Mouse (Mus musculus) lung, adult 18-20 months (tissue): ENCODE results near the gene Shisal1.

Experiments used
- DNase-seq, 2 experiments: peaks; one replicate each; pipeline ENCODE4 v3.0.0; 2022; ENCODE audit warnings: mixed read lengths in 2 of 2

Shisal1 gene

DNA sequence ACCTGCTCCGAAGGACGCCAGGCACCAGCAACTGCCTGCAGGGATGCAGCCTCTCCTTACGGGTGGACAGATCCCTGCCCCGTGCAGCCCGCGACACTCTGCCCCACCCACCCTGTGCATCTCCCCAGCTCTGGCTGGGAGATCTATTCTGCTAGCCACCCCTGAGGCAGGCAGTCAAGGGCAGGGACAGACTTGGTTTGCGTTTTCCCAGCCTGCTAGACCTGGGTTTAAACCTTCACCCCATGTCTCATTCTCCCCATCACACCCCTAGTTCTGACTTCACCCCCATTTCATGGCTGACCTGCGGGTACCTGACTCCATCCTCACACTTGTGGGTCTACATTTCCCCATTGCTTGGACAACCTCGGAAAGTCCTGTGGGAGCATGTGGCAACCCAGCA lies at the start of gene Shisal1:
TSS of gene Shisal1 (minus strand) at position 101 of the 400 bp plus-strand sequence.
- no peak for DNase-seq

DNA sequence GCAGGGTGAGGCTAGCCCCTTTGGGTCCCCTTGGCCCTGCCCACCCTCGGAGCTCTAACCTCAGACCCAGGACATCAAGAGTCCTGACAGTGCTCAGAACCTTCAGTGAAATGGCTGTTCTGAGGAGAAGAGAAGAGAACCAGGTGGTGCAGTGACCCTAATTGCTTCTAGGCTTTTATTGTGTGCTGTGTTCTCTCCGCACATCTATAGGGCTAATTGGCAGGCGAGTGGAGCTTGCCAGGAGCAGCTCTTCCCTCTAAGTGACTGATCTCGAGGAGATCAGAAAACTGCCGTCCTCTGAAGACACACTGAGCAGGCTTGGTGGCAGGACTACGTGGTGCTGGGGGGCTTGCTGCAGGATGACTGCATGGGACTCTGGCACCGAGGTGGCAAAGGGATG lies 43.6 kb upstream of the Shisal1 start:
- no peak for DNase-seq

DNA sequence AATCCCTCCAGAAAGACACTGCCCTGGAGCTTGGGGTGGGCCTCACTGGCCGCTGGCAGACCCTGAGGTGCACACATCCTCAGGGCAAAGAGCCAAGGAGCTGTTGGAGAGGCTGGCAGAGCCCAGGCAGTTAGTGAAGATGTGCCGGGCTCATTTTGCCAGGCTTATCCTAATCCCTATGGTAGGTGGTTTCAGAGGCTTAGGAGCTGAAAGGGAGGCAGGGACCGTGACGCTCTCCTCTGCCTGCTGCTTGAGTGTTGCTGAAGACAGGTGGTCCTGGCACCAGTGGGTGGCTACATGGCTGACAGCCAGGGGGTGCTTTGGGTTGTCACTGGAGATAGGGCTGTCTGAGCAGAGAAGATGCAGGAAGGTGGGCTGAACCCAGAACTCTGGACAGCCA lies 37.4 kb upstream of the Shisal1 start:
- DNase-seq = no peak

DNA sequence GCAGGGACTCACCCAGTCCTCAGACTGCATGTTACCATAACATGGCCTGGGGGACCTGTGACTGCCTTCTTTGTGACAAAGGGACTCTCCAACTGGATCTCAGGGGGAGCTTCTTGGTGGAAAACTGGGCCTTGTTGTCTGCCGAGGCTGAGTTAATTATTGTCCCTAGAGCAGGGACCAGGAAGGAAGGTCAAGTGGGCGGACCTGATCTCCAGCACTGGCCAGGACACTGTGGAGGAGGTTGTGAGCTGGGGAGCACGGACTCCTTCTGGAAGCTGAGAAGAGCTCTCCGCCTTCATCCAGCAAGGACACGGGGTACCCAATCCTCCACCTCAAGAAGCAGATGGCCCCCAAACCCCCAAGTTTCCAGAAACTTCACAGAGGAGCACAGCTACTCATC lies 36.7 kb upstream of the Shisal1 start:
- no peak for DNase-seq

DNA sequence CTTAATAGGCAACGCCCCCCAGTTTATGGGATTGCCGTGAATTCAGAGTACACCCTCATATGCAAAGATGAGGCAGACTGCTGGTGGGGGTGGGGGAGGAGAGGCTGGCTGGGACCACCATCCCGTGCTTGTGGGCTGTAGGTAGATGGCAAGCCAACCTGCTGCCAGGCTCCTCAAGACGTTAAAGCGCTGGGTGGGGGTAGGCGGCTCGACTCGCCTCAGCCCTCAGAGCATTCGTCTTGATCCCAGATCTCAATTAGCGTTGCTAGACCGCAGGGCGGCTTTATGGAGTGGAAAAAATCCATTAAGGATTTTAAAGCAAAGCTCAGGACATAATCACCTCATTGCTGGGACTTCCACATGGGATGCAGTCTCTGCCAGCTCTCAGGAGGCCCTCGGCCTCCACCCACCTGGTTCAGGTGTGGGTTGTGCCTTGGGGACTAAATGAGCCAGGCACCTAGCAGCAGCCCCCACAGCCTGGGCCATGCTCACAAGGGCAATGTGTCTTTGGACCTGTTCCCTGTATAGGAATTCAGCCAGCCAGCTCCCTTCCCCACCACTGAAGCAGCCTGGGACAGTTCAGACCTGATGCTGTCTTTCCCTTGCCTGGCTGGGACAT lies 34.5 kb upstream of the Shisal1 start:
- no peak for DNase-seq

DNA sequence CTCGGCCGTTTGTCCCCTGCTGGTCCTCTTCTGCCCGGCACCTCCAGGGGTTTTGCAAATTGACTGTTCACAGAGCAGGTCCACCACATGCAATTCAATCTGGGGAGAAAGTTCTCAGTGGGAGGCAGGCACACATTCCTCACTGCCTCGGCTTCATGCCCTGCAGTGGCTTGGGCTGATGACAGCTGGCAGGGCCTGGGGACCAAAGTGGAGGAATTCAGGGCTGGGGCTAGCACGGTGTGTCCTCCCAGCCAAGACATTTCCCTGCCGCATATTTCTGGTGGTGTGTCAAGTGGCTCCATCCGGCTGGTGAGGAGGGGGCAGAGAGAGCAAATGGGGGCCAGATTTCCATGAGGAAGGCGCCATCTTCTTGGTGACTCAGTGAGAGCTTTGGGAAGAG lies 22.5 kb upstream of the Shisal1 start:
- DNase-seq = peak in 1 of 2 experiments; percentile 10

DNA sequence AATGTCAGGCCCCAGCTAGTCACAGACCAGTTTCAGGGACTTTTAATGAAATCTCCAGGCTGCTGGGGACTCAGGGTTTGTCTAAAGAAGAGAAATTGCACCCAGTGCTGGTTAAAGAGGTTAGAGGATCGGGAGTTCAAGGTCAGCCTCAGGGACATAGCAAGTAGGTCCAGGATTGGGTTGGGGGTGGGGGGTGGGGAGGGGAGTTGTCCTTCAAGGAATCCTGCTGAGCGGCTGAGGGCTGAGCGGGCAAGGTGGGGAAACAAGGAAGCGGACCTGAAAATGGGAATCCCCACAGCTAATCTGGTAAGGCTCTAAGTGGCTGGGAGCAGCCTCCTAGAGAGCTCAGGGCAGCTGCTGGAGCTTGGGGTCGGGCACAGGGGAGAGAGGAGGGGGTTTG lies 20.9 kb upstream of the Shisal1 start:
- no peak for DNase-seq

DNA sequence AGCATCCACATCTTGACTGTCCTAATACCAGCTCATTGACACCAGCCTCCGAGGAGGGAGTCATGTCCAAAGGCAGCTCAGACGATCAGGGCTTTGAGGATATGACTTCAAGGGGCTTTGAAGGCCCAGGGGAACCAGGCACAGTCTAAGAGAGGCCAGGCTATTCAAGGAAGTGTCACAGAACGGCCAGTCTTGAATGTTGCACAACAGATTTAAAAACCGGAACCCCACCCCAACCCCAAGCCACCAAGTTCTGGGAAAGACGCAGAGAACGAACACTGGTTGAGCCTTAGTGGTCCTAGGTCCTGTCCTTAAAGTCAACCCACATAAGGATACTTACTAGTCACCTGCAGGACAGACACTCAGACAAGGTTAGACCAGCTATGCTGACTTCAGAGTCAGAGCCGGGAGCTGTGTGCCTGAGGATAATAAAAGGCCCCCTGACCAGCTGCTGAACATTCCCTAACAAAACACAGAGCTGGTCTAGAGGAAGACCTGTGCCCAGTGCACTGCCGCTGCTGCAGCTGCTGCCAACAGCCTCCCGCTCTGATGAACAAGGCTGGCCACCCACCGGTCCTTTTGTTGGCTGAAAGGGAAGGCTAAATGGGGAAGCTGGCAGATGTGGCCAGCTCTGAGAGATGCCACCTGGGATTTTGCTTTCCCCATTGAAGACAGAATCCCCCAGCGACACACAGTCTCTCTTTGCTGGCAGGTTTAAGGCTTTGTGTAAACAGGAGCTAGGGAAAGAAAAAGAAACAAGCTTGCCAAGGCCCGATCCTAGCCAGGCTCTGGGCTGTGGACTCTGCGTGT lies 19.8 kb upstream of the Shisal1 start:
- DNase-seq = peak; percentile 31 to 42

DNA sequence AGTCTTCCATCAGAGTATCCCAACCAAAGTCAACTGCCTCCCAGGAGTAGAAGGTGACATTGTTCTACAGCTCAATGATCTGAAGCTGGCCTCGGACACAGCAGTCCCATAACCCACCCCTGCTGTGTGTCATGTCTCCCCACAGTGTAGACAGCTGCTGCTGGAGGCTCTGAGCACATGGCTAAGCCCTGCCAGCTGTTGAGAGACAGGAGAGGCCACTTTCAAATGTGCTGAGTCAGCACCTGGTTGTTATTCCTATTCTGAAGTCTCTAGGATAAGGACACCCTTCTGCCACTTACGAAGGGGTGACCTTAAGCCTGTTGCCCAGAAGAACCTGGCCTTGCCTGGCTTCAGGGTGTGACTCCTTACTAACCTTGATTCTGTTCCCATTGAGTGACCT lies 14.5 kb upstream of the Shisal1 start:
- DNase-seq = no peak

DNA sequence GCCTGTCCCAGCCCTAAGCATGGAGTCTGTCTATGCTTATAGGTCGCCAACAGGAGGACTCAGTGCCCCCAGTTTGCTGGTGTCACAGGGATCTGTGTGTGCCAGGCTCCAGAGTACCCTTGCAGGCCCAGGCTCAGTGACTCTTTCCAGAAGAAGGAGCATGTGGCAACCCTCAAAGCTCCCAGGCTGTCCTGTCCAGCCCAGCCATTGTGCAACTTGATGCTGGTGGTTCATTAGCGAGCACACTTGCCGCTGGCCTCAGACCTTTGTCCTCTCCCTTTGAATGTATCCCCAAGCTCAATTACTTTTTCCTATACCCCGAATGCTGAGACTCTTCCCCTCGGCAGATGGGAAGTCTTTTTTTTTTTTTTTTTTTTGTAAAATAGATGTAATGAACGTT lies 12.1 kb upstream of the Shisal1 start:
- no peak for DNase-seq

DNA sequence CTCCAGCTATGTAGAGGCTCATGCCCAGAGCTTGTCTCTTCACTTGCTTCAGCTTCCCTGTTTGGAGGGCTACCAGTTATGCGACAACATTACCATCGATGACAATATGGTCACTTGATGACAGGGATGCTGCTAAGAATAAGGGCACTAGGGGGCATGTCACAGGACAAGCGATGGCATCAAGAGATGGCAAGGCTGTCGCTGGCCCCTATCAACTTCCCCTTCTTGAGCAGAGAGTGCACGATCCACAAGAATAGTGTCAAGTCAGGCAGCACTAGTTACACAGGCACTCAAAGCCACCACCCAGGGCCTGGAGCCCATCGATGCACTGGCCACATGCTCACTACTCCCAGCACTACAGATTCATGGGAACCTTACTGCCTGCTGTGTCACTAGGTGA lies 8.4 kb upstream of the Shisal1 start:
- no peak for DNase-seq

DNA sequence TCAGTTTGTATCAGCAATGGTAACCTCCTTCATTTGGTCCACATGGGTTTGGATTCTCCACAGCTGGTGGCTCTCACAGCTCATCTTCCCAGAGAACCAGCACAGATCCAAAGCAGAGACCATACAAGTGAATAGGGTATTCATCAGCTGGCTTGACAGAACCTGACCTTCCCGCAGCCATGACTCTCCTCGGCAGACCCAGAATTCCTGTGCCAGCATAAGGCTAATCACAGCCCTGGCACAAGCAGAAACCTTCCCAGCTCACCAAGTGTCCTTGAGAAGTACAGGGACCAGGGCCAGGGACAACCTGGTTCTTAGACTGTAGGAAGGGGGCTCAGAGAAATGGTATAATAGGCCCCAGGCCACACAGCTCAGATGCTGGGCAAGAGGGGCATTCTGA lies 6.2 kb upstream of the Shisal1 start:
- DNase-seq = no peak

DNA sequence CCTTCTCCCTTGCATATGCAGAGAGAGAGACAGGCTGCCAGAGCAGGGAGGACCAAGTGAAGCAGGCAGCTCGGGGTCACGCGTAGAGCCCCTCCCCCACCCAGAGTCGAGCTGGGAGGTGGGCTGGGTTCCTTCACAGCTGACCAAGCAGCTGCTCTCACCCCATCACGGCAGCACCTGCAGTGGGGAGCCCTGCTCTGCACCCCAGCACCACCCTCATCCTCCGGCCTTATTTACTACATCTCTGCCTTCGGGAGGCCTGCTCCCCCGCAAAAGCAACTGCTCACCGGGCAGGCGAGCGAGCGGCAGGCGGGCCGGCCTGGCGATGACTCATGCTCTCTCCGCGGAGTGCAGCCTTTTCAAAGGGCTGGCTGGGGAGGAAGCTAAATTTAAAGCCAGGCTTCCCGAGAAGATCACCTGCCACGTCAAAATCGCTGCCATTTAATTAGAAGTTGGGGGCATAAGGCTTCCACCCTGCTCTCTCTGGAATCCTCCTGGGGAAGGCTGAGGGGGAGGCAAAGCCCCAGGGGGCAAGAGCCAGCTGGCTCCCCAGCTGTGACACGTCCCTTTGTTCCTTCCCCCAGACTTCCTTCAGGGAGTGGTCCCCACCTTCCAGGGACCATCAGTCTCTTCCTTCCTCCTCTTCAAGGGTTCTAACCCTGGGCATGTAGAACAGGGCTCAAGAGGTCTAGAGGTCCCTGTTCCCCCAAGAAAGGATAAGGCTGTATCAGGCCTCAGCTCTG lies 3.7 kb upstream of the Shisal1 start:
- DNase-seq = peak; percentile 22 to 34

DNA sequence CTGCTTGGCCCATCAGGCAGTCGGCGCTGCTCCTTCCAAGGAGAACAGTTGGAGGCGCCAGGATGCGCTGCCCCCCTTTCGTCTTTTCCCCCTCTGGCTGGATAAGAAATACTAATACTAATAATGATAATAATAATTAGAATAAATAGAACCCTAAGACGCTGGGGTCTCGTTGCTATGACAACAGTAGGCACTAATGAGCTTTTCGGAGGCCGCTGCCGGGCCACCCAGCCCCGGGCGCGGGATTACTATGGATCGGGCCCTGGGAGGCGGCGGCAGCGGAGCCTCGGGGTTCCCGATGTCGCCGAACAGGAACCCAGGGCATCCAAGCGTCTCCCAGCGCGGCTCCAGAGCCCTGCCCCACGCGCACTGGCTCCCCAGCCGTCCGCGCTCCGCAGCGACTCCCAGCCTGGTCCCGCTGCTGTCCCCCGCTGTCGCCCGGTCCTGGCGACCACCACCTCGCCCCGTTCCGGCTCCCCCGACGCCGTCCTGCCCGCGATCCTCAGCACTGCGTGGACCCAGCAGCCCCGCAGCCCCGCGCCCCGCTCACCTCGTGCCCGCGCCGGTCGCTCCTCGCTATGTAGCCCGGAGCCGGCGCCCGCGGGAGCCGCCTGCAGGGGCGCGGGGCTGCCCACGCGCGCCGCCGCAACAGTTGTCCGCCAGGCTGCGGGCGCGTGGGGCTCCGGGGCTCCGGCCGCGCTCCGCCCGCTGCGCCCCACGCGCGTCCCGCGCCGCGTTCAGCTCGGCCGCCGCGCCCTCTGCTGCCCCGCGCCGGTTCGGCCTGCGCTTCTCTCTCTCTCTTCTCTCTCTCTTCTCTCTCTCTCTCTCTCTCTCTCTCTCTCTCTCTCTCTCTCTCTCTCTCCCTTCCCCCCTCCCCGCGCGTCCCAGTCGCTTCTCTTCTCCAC lies 833 bp downstream of the Shisal1 start:
- no peak for DNase-seq

DNA sequence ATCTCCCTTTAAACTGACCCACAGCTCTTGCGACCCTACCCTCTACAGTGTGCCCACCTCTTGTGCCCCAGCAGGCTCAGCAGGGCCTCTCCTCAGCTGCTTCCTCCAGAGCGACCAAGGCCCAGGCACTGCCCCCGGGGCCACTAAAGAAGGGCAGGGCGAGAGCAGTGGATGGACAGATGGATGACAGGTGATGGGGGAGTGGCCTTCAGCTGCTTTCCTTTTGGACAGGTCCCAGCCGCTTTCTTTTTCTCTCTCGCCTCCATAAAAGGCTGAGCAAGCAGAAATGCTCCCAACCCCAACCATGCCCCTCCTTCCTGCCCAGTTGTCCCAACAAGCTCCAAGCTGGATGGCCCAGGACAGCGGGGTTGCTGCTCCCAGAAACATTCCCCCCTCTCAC lies 2.7 kb downstream of the Shisal1 start:
- DNase-seq = no peak

DNA sequence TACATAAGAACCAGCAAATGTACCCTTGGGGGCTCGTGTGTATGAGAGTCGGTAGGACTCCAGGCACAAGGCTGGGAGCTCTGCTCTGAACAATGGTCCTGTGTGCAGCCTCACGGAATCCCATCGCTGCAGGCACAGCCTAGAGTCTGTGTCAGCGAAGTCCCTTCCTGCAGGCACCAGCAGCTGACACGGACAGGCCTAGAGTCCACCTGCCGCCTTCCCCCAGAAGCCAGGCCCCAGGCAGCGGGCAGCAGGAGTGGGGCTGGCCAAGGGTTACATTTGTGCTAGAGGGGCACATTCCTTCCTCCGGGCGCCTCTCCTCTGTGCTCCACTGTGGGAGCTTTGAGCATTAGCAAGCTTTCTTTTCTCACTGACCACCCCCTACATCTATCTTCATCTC lies 3.3 kb downstream of the Shisal1 start:
- DNase-seq = no peak

DNA sequence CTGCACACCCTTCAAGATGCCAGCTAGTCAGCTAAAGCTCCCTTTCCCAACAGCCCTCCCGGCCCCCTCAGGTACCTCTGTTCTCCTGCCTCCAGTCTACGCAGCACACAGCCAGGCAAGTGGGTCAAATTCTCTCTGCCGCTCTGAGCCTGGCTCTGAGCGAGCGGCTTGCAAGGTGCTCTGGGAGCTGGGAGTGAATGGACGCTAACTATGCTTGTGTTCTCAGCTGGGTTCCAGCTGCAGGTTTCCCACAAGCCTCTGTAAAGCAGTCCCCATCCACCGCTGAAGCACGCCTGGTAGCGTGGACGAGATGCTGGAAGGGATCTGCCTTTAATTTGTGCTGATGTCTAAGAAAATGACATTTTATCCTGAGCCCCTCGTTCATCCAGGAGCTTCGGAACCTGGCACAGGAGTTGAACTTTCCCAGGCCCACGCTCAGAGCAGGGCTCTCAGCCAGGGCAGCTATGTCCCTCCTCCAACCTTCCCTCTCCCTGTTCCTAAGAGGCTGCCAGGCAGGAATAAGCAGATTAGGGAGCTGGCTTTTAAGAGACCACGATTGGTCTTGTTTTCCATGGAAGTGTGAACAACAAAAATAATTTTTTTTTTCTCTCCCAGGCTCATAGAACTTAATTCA lies 5.1 kb downstream of the Shisal1 start:
- DNase-seq = no peak

DNA sequence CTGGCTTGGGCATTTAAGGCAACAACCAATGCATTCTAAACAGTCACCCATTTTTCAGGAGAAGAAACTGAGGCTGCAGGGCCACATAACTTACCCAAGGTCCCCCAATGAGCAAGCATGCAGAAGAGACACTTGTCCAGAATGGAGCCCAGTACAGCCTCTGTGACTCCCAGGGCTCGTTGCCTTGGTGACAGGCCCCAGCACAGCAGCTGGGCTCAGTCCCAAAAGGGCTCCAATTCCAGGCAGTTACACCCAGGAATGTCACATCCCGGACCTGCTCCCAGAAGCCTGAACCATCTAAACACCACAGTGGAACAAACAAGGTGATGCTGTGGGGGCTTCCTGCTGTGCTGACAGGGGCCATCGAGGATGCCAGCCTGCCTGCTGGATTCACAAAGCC lies 6.1 kb downstream of the Shisal1 start:
- DNase-seq = no peak

DNA sequence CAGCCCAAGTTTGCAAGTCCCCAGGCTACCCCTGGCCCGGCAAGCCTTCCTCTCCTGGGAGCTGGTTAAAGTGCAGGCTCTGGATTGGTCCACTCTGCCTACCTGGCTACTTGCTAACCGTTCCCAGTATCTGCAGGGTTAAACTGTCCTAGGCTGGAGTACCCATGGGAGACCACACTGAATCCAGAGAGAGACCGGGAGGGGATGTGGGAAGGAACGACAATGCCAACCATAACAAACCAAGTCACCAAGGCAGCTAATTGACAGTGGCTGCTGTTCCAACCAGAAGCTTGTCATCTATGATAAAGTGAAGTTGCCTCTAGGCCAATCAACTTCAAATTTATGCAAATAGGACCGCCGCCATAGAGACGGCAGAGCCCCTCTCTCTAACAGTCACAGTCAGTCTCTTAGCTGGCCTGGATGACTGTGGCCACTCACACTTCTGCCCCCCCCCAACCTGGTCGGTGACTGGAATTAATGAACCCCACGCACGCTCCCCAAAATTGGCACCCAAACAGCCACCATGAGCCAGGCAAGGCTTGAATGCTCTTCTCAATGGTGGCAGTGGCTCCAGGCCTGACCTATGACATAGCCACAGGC lies 13.2 kb downstream of the Shisal1 start:
- no peak for DNase-seq

DNA sequence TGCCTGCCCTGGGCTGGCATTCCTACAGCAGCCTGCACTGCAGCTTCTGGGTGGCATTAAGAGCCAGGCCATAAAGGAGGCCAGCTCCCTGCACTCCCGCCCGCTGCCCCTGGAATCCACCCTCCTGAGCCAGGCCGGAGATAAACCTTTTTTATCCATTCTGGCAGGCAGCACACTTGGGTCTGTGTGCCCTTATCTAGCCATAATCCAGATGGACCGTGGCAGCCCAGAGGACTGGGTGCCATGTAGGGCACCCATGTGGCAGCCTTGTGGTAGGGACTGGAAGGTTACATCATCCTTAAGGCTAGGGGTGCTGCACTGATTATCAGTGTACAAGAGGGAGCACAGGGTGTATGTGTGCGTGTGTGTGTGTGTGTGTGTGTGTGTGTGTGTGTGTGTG lies 16.4 kb downstream of the Shisal1 start:
- no peak for DNase-seq

DNA sequence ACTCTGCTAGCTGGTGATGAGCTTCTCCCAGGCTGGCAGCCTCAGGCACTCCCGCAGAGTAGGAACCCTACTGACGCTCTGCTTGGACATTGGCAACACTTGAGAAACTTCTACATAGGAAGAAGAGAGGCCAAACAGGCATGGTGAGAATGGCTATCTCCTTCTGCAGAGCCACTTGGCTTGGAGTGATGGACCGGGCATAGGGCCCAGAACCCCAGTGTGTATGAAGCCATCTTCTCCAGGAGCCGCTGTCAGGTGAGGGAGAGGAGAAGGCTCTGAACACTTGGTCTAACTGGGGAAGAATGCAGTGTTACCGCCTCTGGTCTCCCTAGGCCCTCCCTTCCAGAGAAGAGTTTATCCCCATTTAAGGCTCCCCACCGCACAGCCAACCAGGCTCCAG lies 19.3 kb downstream of the Shisal1 start:
- DNase-seq = no peak

DNA sequence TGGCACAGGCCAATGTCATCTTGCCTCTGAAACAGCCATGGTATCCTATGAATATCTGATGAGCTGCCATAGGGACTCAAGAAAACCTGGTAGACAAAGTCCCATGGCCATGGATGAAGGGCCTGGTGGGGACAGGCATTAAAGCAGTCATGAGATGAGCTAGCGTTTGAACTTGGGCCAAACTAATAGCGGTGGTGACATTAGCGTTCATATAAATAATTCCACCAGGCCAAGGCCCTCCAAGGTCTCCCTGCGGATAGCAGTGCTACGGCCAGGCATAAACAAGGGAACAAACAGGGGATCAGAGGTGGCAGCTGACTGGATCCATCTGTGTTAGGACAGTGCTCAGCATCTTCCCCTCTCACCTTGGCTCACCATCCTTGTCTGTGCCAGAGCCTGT lies 21.2 kb downstream of the Shisal1 start:
- DNase-seq = no peak
